Mouse (Mus musculus) ES-Bruce4 (cell line): ENCODE data around the gene Zp2.

Source experiments
- CTCF ChIP-seq: IDR thresholded peaks from one replicate; pipeline ENCODE4 v1.8.1; 2011; ENCODE audit warnings: low read depth, low read length
- EP300 ChIP-seq: IDR thresholded peaks from 2 replicates; pipeline ENCODE4 v1.6.1; 2011; ENCODE audit warnings: low read depth, low read length; ENCODE audit not compliant: insufficient read depth
- POLR2A ChIP-seq: IDR thresholded peaks from one replicate; pipeline ENCODE4 v1.8.1; 2011; ENCODE audit warnings: low read length; ENCODE audit not compliant: insufficient read depth

GRCm38 (mm10) chr7:120156841-120157409 is 11.8 kb upstream of the Zp2 start:
- no peak for TF ChIP-seq CTCF
- no peak for TF ChIP-seq POLR2A
- TF ChIP-seq EP300: no peak
